ENCODE assay signal across 14 mouse cellular contexts in genomic region chr7:6866351-6866750, GRCm38 (mm10).
DNase-seq lines count a peak whose midpoint lies in the region; ATAC-seq and TF ChIP-seq lines count a peak whose summit lies in the region.
"Had no signal": no experiment of that assay in that cellular context is flagged by ENCODE, and none has a peak within 500 bp of the region (broad histone marks: within the 10 kb centered on the region; RNA-seq: fewer than 3 reads in every experiment).

No protein-coding gene starts in this region.

- peaks cover 10% of the 10 kb centered on the region for H3K4me1 ChIP-seq in forebrain, embryonic 13.5 days
- H3K4me1 ChIP-seq in forebrain, embryonic 11.5 days (replicated peaks; ENCODE audit: control insufficient read depth, insufficient read depth, low read length): no peaks in the 10 kb centered on the region
- H3K4me1 ChIP-seq in forebrain, embryonic 16.5 days (replicated peaks; ENCODE audit: control insufficient read depth, insufficient read depth, low read length): peaks cover 6% of the 10 kb centered on the region

- intact Hi-C loops in left cerebral cortex, postnatal 4 days (cut with DNase I): no loop called here
- intact Hi-C loops in left cerebral cortex, adult 2 months (cut with DNase I): no loop called here

- TF ChIP-seq CTCF in left cerebral cortex, adult 2 months (IDR thresholded peaks at IDR 0.05): no peak

- no peak overlapping the region for H3K27ac ChIP-seq in forebrain, embryonic 13.5 days
- no peak overlapping the region for H3K27ac ChIP-seq in forebrain, embryonic 11.5 days (ENCODE audit: low read depth, low read length)
- no peak overlapping the region for H3K27ac ChIP-seq in left cerebral cortex, adult 2 months
- H3K27ac ChIP-seq in forebrain, embryonic 16.5 days (ENCODE audit: low read length): no peak overlapping the region
- H3K27ac ChIP-seq: gastrocnemius, adult 2 months; heart, embryonic 13.5 days; liver, embryonic 14.5 days had no signal

- H3K36me3 ChIP-seq in forebrain, embryonic 13.5 days (ENCODE audit: poor library complexity, severe bottlenecking): no peaks in the 10 kb centered on the region
- H3K36me3 ChIP-seq in forebrain, embryonic 11.5 days (ENCODE audit: control insufficient read depth, insufficient read depth, low read length): no peaks in the 10 kb centered on the region
- no peaks in the 10 kb centered on the region for H3K36me3 ChIP-seq in forebrain, embryonic 16.5 days (ENCODE audit: control insufficient read depth, insufficient read depth)
- H3K36me3 ChIP-seq: heart, embryonic 13.5 days had no signal

- DNase-seq in forebrain, embryonic 11.5 days (ENCODE audit: low spot score): no peak
- DNase-seq in left cerebral cortex, postnatal 4 days: peak; percentile 24
- no peak for DNase-seq in left cerebral cortex, adult 2 months (ENCODE audit: extremely low spot score in 1 of 2, low spot score in 2 of 2)
- DNase-seq in cerebellum, adult 18-20 months: peak; percentile 52 to 68
- DNase-seq in adrenal gland, adult 2 months: no peak
- no peak for DNase-seq in frontal cortex, postnatal 25 days (ENCODE audit: low spot score in 2 of 2)
- DNase-seq: adrenal gland, postnatal 14 days; gastrocnemius, adult 2 months; kidney, postnatal 10 days; thymus, postnatal 36 days had no signal

- no peak overlapping the region for H3K4me2 ChIP-seq in forebrain, embryonic 13.5 days
- no peak overlapping the region for H3K4me2 ChIP-seq in forebrain, embryonic 11.5 days (ENCODE audit: low read depth, low read length, severe bottlenecking)
- H3K4me2 ChIP-seq in forebrain, embryonic 16.5 days (ENCODE audit: low read length): no peak overlapping the region
- H3K4me2 ChIP-seq: heart, embryonic 13.5 days had no signal

- ATAC-seq in forebrain, embryonic 13.5 days: peak; percentile 29; the same call in 1 of the 2 replicates
- ATAC-seq in forebrain, embryonic 11.5 days (replicated peaks; ENCODE audit: low FRiP score): no peak
- ATAC-seq in forebrain, embryonic 16.5 days: 0 out of 2 replicates have a peak, but pooled peaks have one; percentile 24

- no peaks in the 10 kb centered on the region for H3K27me3 ChIP-seq in forebrain, embryonic 13.5 days
- no peaks in the 10 kb centered on the region for H3K27me3 ChIP-seq in forebrain, embryonic 11.5 days (ENCODE audit: control insufficient read depth, insufficient read depth, low read length)
- no peaks in the 10 kb centered on the region for H3K27me3 ChIP-seq in forebrain, embryonic 16.5 days (replicated peaks; ENCODE audit: control insufficient read depth, insufficient read depth, low read length)
- H3K27me3 ChIP-seq: heart, embryonic 13.5 days had no signal

- no peaks in the 10 kb centered on the region for H3K9me3 ChIP-seq in forebrain, embryonic 13.5 days (replicated peaks)
- H3K9me3 ChIP-seq in forebrain, embryonic 11.5 days (ENCODE audit: control insufficient read depth, low read length): no peaks in the 10 kb centered on the region
- no peaks in the 10 kb centered on the region for H3K9me3 ChIP-seq in forebrain, embryonic 16.5 days (ENCODE audit: control insufficient read depth, low read length)
- H3K9me3 ChIP-seq: heart, embryonic 13.5 days had no signal

- no peak overlapping the region for H3K9ac ChIP-seq in forebrain, embryonic 13.5 days
- no peak overlapping the region for H3K9ac ChIP-seq in forebrain, embryonic 11.5 days (ENCODE audit: low read length)
- no peak overlapping the region for H3K9ac ChIP-seq in forebrain, embryonic 16.5 days (replicated peaks; ENCODE audit: low read depth, low read length)
- H3K9ac ChIP-seq: heart, embryonic 13.5 days; liver, embryonic 14.5 days had no signal

- H3K4me3 ChIP-seq in forebrain, embryonic 13.5 days: no peak overlapping the region
- no peak overlapping the region for H3K4me3 ChIP-seq in forebrain, embryonic 11.5 days (ENCODE audit: low read depth, low read length)
- no peak overlapping the region for H3K4me3 ChIP-seq in left cerebral cortex, adult 2 months
- no peak overlapping the region for H3K4me3 ChIP-seq in forebrain, embryonic 16.5 days (replicated peaks; ENCODE audit: low read length)
- H3K4me3 ChIP-seq: gastrocnemius, adult 2 months; heart, embryonic 13.5 days had no signal

Comparison
In these comparisons a context has a peak if more than half of its experiments do, and no peak if none do; other contexts are left out.
1. DNase-seq: peak in left cerebral cortex, postnatal 4 days (single experiment) and cerebellum, adult 18-20 months (2 of 2); none in forebrain, embryonic 11.5 days (single experiment), left cerebral cortex, adult 2 months (0 of 2), adrenal gland, adult 2 months (single experiment) and frontal cortex, postnatal 25 days (0 of 2).